Mouse (Mus musculus): ENCODE results near the gene Lrrc8a. TPM values are rescaled to one million over a fixed set of nuclear protein-coding genes. Genes with fewer than 3 reads are reported as not detected.

Gene Lrrc8a
- polyA plus RNA-seq, 1 experiment = 56.5 TPM

DNA sequence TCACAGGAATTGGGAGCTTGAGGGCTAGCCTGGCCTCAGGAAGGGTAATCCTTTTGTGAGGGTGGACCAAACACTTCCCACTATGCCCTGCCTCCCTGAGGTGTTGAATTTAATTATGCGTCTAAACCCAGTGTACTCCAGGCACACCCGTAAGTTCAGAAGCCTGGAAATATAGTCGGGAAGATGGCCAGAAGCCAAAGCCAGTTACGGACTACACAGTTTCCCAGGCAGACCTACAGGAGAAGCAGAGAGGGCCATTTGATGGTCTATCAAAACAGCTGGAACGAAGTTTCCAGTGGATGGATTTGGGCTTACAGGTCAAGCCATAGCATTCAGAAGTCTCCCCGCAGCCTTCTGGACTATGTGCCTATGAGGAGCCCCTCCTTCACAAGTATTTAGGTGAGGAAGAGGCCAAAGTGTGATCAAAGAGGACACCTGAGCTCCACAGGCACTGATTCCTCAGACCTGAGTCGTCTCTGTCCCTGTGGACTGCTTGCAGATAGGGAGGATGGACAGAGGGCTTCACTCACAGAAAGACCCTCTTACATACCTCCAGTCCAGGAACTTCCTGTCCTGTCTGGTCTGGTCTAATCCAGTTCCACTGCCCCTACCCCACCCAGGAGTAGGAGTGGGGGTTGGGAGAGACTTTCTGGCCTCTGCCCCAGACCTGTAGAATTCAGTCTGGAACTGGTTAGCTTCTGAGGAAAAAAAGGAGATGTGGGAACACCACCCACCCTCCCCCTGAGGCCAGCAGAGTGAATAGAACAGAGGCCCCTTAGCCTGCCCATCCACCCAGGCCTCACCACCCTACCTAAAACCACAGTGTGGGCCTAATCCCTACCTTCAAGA, 27.4 kb downstream of the Lrrc8a start:
- DNase-seq = no peak
- no peak for TF ChIP-seq POLR2A (IDR thresholded peaks at IDR 0.05; ENCODE audit: borderline replicate concordance, extremely low read depth, low read depth, low read length)
- TF ChIP-seq CTCF (IDR thresholded peaks at IDR 0.05; ENCODE audit: insufficient read depth, low read length) = no peak
- H3K4me3 ChIP-seq (replicated peaks; ENCODE audit: extremely low read depth, low read depth, low read length) = no peak overlapping the region
- H3K4me1 ChIP-seq (ENCODE audit: control insufficient read depth, insufficient read depth, low read length) = peaks cover 12% of the 10 kb centered on the region
- 47% methylated on average over 7 of the region's 7 CpGs for WGBS

GRCm38 (mm10) chr2:30265767-30266253, 28.3 kb downstream of the Lrrc8a start, which contains the start of gene Phyhd1:
Phyhd1 (plus strand) TSS chr2:30266203.
- WGBS = 29% methylated on average over 5 of the region's 5 CpGs
- DNase-seq = no peak
- Histone ChIP-seq H3K4me3 (replicated peaks; ENCODE audit: extremely low read depth, low read depth, low read length) (no peak within 1 kb of the TSS), H3K4me1 (ENCODE audit: control insufficient read depth, insufficient read depth, low read length) (peaks cover 9% of the 10 kb centered on the region)
- TF ChIP-seq CTCF (IDR thresholded peaks at IDR 0.05; ENCODE audit: insufficient read depth, low read length) (no peak), POLR2A (IDR thresholded peaks at IDR 0.05; ENCODE audit: borderline replicate concordance, extremely low read depth, low read depth, low read length) (peak; percentile 26; the same call in 1 of the 2 replicates)

DNA sequence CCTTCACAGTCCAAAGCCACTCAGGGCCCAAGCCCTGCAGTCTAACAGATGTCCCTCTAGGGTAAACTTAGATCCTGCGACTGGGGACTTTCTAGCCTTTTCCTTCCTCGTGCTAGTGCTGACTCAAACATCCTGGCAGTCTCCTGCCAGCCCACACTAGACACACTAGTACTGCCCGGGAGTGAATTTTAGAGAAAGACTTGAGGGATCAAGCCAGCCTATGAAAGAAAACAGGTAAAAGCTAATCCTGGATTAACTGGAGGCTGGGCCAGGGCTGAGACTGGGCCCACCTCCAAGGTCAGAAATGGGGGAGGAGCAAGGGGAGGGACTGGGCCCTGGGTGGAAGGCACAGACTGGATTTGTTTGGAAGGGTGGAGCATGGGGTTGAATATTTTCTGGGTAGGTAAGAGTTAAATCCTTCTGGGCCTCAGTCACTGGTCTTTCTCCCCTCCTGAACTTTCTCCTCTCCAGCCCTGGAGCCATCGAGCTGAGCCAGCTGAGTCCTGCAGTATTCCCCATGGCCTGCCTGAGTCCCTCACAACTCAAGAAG, 29.0 kb downstream of the Lrrc8a start:
- 10% methylated on average over 4 of the region's 4 CpGs for WGBS
- peak; percentile 34 for DNase-seq
- Histone ChIP-seq H3K4me1 (ENCODE audit: control insufficient read depth, insufficient read depth, low read length) (peaks cover 9% of the 10 kb centered on the region), H3K4me3 (replicated peaks; ENCODE audit: extremely low read depth, low read depth, low read length) (no peak overlapping the region)
- peak; percentile 37; the same call in 1 of the 2 replicates for TF ChIP-seq POLR2A (IDR thresholded peaks at IDR 0.05; ENCODE audit: borderline replicate concordance, extremely low read depth, low read depth, low read length)
- no peak for TF ChIP-seq CTCF (IDR thresholded peaks at IDR 0.05; ENCODE audit: insufficient read depth, low read length)

DNA sequence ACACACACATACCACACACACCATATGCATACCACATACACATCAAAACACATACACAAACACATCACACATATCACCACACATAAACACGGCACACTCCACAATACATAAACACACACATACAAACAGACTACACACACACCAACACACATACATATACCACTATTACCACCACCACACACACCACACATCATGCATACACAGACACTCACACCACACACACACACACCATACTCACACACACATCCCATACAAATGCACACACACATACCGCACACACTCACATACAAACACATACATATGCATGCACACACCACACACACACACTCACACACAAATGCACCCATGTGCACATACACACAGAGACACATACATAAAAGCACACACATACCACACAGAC, 30.0 kb downstream of the Lrrc8a start:
- DNase-seq = no peak
- 96% methylated on average over 2 of the region's 2 CpGs for WGBS
- TF ChIP-seq CTCF (IDR thresholded peaks at IDR 0.05; ENCODE audit: insufficient read depth, low read length) (no peak), POLR2A (IDR thresholded peaks at IDR 0.05; ENCODE audit: borderline replicate concordance, extremely low read depth, low read depth, low read length) (no peak)
- peaks cover 9% of the 10 kb centered on the region for H3K4me1 ChIP-seq (ENCODE audit: control insufficient read depth, insufficient read depth, low read length)
- no peak overlapping the region for H3K4me3 ChIP-seq (replicated peaks; ENCODE audit: extremely low read depth, low read depth, low read length)

DNA sequence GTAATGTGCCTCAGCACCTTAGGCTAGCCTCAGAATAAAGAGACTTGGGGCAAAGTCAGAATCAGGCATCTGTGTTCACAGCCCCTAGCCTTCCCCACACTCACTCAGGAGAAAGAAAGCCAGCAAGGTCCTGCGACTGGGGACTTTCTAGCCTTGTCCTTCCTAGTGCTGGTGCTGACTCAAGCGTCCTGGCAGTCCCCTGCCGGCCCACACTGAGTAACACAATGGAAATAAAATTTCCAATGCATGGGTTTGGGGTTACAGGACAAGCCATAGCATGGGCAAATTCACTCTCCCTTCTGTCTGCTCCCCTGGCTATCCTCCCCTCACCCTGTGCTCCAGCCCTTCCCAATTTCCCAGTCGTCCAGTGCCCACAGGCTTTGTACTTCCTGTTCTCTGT, 30.9 kb downstream of the Lrrc8a start:
- peaks cover 6% of the 10 kb centered on the region; the same call in 1 of the 2 replicates for H3K4me1 ChIP-seq (ENCODE audit: control insufficient read depth, insufficient read depth, low read length)
- no peak for DNase-seq
- no peak overlapping the region for H3K4me3 ChIP-seq (replicated peaks; ENCODE audit: extremely low read depth, low read depth, low read length)
- 44% methylated on average over 4 of the region's 4 CpGs for WGBS
- TF ChIP-seq CTCF (IDR thresholded peaks at IDR 0.05; ENCODE audit: insufficient read depth, low read length) = no peak
- TF ChIP-seq POLR2A (IDR thresholded peaks at IDR 0.05; ENCODE audit: borderline replicate concordance, extremely low read depth, low read depth, low read length) = no peak

DNA sequence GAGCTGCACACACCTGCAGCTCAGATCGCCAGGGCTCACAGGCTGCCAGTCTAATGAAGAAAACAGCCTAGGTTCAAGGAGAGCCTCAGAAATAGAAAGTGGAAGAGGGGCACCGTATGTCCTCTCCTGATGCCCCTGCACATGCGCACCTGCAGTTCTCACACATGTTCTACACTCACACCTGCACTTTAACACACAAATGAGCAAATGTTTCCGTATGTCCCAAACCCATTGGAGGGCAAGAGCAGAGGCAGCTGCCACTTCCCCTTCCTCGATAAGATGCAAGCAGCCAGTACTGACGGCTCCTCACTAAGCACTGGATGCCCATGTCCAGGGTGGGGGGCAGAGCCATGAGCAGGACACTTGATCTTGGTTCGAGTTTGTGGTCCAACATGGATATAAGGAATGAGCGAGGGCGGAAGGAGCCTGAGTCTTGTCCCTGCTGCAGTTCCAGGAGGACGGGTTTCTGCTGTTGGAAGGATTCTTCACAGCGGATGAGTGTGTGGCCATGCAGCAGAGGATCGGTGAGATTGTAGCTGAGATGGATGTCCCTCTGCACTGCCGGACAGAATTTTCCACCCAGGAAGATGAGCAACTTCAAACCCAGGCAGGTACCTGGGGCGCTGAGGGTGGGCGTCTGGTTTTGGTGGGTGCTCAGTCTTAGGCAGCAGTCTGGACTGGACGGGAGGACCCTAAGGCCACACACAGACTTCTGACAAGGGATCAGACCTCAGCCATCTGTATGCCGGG, 31.9 kb downstream of the Lrrc8a start:
- H3K4me1 ChIP-seq (ENCODE audit: control insufficient read depth, insufficient read depth, low read length) = peaks cover 6% of the 10 kb centered on the region; the same call in 1 of the 2 replicates
- WGBS = 80% methylated on average over 17 of the region's 17 CpGs
- TF ChIP-seq POLR2A (IDR thresholded peaks at IDR 0.05; ENCODE audit: borderline replicate concordance, extremely low read depth, low read depth, low read length) (no peak), CTCF (IDR thresholded peaks at IDR 0.05; ENCODE audit: insufficient read depth, low read length) (no peak)
- no peak overlapping the region for H3K4me3 ChIP-seq (replicated peaks; ENCODE audit: extremely low read depth, low read depth, low read length)
- no peak for DNase-seq

DNA sequence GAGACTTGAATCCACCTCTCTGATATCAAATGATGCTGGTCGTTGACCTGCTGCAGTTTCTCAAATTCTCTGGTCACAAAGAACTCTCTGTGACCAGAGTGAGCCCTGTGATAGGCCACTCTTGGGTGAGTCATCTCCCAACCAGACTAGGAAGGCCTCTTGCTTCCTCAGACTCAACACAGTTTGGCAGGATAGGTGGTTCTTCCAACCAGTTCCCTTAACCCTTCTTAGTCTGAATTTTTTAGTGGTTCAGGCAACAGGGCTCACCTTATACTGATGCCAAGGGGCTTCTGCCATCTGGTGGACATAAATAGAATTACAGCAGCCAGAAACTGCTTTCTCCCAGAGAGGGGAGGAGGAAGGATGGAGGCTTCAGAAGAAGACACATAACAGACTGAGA, 32.6 kb downstream of the Lrrc8a start:
- Histone ChIP-seq H3K4me3 (replicated peaks; ENCODE audit: extremely low read depth, low read depth, low read length) (no peak overlapping the region), H3K4me1 (ENCODE audit: control insufficient read depth, insufficient read depth, low read length) (peaks cover 6% of the 10 kb centered on the region; the same call in 1 of the 2 replicates)
- peak; percentile 59 for DNase-seq
- TF ChIP-seq CTCF (IDR thresholded peaks at IDR 0.05; ENCODE audit: insufficient read depth, low read length) (peak; percentile 31; the same call in 1 of the 2 replicates), POLR2A (IDR thresholded peaks at IDR 0.05; ENCODE audit: borderline replicate concordance, extremely low read depth, low read depth, low read length) (no peak)
- 3% methylated on average over 1 of the region's 1 CpGs for WGBS

GRCm38 (mm10) chr2:30280743-30281142, 43.2 kb downstream of the Lrrc8a start, which contains the start of gene Gm28038:
Gm28038 (plus strand) TSS chr2:30281043.
- TF ChIP-seq POLR2A (IDR thresholded peaks at IDR 0.05; ENCODE audit: borderline replicate concordance, extremely low read depth, low read depth, low read length) = no peak
- no peak for TF ChIP-seq CTCF (IDR thresholded peaks at IDR 0.05; ENCODE audit: insufficient read depth, low read length)
- H3K4me1 ChIP-seq (ENCODE audit: control insufficient read depth, insufficient read depth, low read length) = peaks cover 7% of the 10 kb centered on the region

DNA sequence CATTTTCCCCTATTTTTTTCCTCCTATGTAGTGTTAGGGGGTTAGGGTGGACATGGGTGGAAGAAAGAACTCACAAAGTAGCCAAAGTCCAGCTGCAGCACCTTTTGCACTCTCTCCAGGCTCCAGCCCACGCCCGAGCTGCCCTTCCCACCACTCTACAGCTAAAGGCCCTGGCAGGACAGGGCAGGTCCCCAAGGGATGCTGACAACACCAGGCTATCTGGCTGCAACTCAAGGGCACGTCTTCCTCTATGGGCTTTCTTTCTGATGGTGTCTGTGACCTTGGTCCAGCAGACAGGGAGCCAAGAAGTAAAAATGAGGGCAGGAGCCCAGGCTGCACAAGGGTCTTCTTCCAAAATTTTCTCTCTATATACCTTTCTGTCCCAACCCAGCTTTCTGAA, 44.1 kb downstream of the Lrrc8a start:
- no peak for TF ChIP-seq CTCF (IDR thresholded peaks at IDR 0.05; ENCODE audit: insufficient read depth, low read length)
- no peak for TF ChIP-seq POLR2A (IDR thresholded peaks at IDR 0.05; ENCODE audit: borderline replicate concordance, extremely low read depth, low read depth, low read length)
- DNase-seq = no peak
- H3K4me3 ChIP-seq (replicated peaks; ENCODE audit: extremely low read depth, low read depth, low read length) = no peak overlapping the region
- 71% methylated on average over 3 of the region's 3 CpGs for WGBS
- H3K4me1 ChIP-seq (ENCODE audit: control insufficient read depth, insufficient read depth, low read length) = peaks cover 8% of the 10 kb centered on the region

More at GRCm38 (mm10) chr2:30280743-30281142, 43.2 kb downstream of the Lrrc8a start, which contains the start of gene Gm28038:
- 90% methylated on average over 11 of the region's 11 CpGs for whole genome bisulfite sequencing
- H3K4me3 ChIP-seq (replicated peaks; ENCODE audit: extremely low read depth, low read depth, low read length) = no peak within 1 kb of the TSS
- DNase-seq = no peak

All from lung, adult 2 months (tissue).